Mouse (Mus musculus) MEL (cell line): ENCODE measurements around the gene Zbtb21. TPM values are rescaled to one million over a fixed set of nuclear protein-coding genes. Genes with fewer than 3 reads are reported as not detected.

Source experiments
- DNase-seq: peaks from one replicate; pipeline ENCODE4 v3.0.0; 2011; ENCODE audit warnings: low read depth, low spot score
- H3K27ac ChIP-seq: 2 replicates; pipeline ENCODE4 v1.5.1; 2012; ENCODE audit warnings: low read depth, mild to moderate bottlenecking, control low read depth, low read length, moderate library complexity; ENCODE audit not compliant: control insufficient read depth
- H3K27me3 ChIP-seq, 2 experiments: fragments of 150-350 bp in 1 of 2; sonication (generic) in 1 of 2; 2 replicates each; pipeline ENCODE4 v1.6.1; 2012; ENCODE audit warnings: low read length in 2 of 2, mild to moderate bottlenecking in 2 of 2, improper control_type of control experiment in 1 of 2, moderate library complexity in 1 of 2; ENCODE audit not compliant: insufficient read depth in 2 of 2, control insufficient read depth in 1 of 2
- H3K36me3 ChIP-seq, 2 experiments: 2 replicates each; pipeline ENCODE4 v1.6.1; 2012 to 2014; ENCODE audit warnings: low read length in 2 of 2, improper control_type of control experiment in 1 of 2, inconsistent platforms in 1 of 2, mild to moderate bottlenecking in 1 of 2; ENCODE audit not compliant: insufficient read depth in 2 of 2, control insufficient read depth in 1 of 2
- H3K4me1 ChIP-seq, 2 experiments: fragments of 150-350 bp in 1 of 2; sonication (generic) in 1 of 2; 2 replicates each; pipeline ENCODE4 v1.6.1; 2012; ENCODE audit warnings: low read length in 2 of 2, improper control_type of control experiment in 1 of 2, mild to moderate bottlenecking in 1 of 2; ENCODE audit not compliant: insufficient read depth in 2 of 2, control insufficient read depth in 1 of 2
- H3K4me3 ChIP-seq, 2 experiments: fragments of 150-350 bp in 1 of 2; sonication (generic) in 1 of 2; 2 replicates each; pipeline ENCODE4 v1.5.1; 2012; ENCODE audit warnings: low read depth in 2 of 2, low read length in 2 of 2, mild to moderate bottlenecking in 2 of 2, moderate library complexity in 2 of 2, control low read depth in 1 of 2, improper control_type of control experiment in 1 of 2; ENCODE audit not compliant: control insufficient read depth in 1 of 2, insufficient read depth in 1 of 2
- H3K79me2 ChIP-seq: 2 replicates; pipeline ENCODE4 v1.6.1; 2012; ENCODE audit warnings: mild to moderate bottlenecking, low read length, moderate library complexity; ENCODE audit not compliant: control insufficient read depth, poor library complexity, insufficient read depth
- H3K9ac ChIP-seq: 2 replicates; pipeline ENCODE4 v1.6.1; 2012; ENCODE audit warnings: low read depth, mild to moderate bottlenecking, control low read depth, low read length, moderate library complexity; ENCODE audit not compliant: control insufficient read depth, poor library complexity, severe bottlenecking
- H3K9me3 ChIP-seq: fragments of 150-350 bp; sonication (generic); replicated peaks from 2 replicates; pipeline ENCODE4 v1.6.1; 2012; ENCODE audit warnings: mild to moderate bottlenecking, low read length, improper control_type of control experiment, moderate library complexity; ENCODE audit not compliant: insufficient read depth
- BHLHE40 ChIP-seq: IDR thresholded peaks from 2 replicates; pipeline ENCODE4 v1.6.1; 2012; ENCODE audit warnings: low read depth, mild to moderate bottlenecking, inconsistent platforms, low read length, improper control_type of control experiment, borderline replicate concordance
- CHD1 ChIP-seq: IDR thresholded peaks from 2 replicates; pipeline ENCODE4 v1.6.1; 2012; ENCODE audit warnings: low read depth, mild to moderate bottlenecking, inconsistent platforms, low read length, improper control_type of control experiment
- E2F4 ChIP-seq: IDR thresholded peaks from 2 replicates; pipeline ENCODE4 v1.6.1; 2011; ENCODE audit warnings: low read depth, low read length, improper control_type of control experiment, borderline replicate concordance
- ELF1 ChIP-seq: IDR thresholded peaks from 2 replicates; pipeline ENCODE4 v1.6.1; 2014; ENCODE audit warnings: low read depth, mild to moderate bottlenecking, inconsistent platforms, low read length, improper control_type of control experiment, moderate library complexity
- JUND ChIP-seq: IDR thresholded peaks from 2 replicates; pipeline ENCODE4 v1.6.1; 2011; ENCODE audit warnings: low read depth, mild to moderate bottlenecking, improper control_type of control experiment, low read length
- MAZ ChIP-seq: IDR thresholded peaks from 2 replicates; pipeline ENCODE4 v1.6.1; 2012; ENCODE audit warnings: low read depth, mild to moderate bottlenecking, inconsistent platforms, low read length, improper control_type of control experiment
- MEF2A ChIP-seq: IDR thresholded peaks from 2 replicates; pipeline ENCODE4 v1.6.1; 2014; ENCODE audit warnings: low read depth, mild to moderate bottlenecking, inconsistent platforms, low read length, improper control_type of control experiment; ENCODE audit not compliant: poor library complexity, insufficient replicate concordance, severe bottlenecking; ENCODE audit errors: extremely low read depth
- MYB ChIP-seq: IDR thresholded peaks from 2 replicates; pipeline ENCODE4 v1.6.1; 2011; ENCODE audit warnings: mild to moderate bottlenecking, low read depth, low read length, improper control_type of control experiment
- MYC ChIP-seq: IDR thresholded peaks from 2 replicates; pipeline ENCODE4 v1.6.1; 2011; ENCODE audit warnings: low read depth, mild to moderate bottlenecking, low read length, improper control_type of control experiment, moderate library complexity
- NRF1 ChIP-seq: IDR thresholded peaks from 2 replicates; pipeline ENCODE4 v1.6.1; 2014; ENCODE audit warnings: low read depth, mild to moderate bottlenecking, inconsistent platforms, low read length, improper control_type of control experiment, moderate library complexity; ENCODE audit not compliant: poor library complexity, insufficient read depth, severe bottlenecking
- POLR2AphosphoS2 ChIP-seq: IDR thresholded peaks from 2 replicates; pipeline ENCODE4 v1.6.1; 2011; ENCODE audit warnings: low read length, improper control_type of control experiment
- RCOR1 ChIP-seq: IDR thresholded peaks from 2 replicates; pipeline ENCODE4 v1.6.1; 2012; ENCODE audit warnings: low read depth, mild to moderate bottlenecking, inconsistent platforms, low read length, improper control_type of control experiment
- TAL1 ChIP-seq: IDR thresholded peaks from 2 replicates; pipeline ENCODE4 v1.6.1; 2012; ENCODE audit warnings: mild to moderate bottlenecking, inconsistent platforms, low read length, moderate library complexity, mixed read lengths
- TBP ChIP-seq: IDR thresholded peaks from 2 replicates; pipeline ENCODE4 v1.8.0; 2011; ENCODE audit warnings: low read depth, low read length, improper control_type of control experiment
- USF1 ChIP-seq: IDR thresholded peaks from 2 replicates; pipeline ENCODE4 v1.6.1; 2014; ENCODE audit warnings: low read depth, mild to moderate bottlenecking, inconsistent platforms, low read length, improper control_type of control experiment, moderate library complexity
- polyA plus RNA-seq, 2 experiments: library from polyadenylated mRNA; stranded (reverse) in 1 of 2; unstranded in 1 of 2; fragments of >175 nt in 1 of 2; fragments of >200 nt in 1 of 2; gene quantifications; 2 replicates each; pipeline versions ENCODE4 v1.2.1 to v1.2.4; 2012; ENCODE audit warnings: low replicate concordance in 2 of 2, low read depth in 1 of 2; ENCODE audit not compliant: insufficient read length in 2 of 2, insufficient read depth in 1 of 2, missing spikeins in 1 of 2
- total RNA-seq: library from RNA; depleted of rRNA; stranded (reverse); fragments of 300-350 nt; gene quantifications from 2 replicates; pipeline ENCODE4 v1.2.3, GENCODE M21; 2012

The Zbtb21 gene
- total and polyA plus RNA-seq, 3 experiments: 7.3 to 9.6 TPM; not detected in 1

GRCm38 (mm10) chr16:97952801-97953200 lies 9.6 kb downstream of the Zbtb21 start:
- no peaks in the 10 kb centered on the region for H3K79me2 ChIP-seq
- TF ChIP-seq RCOR1: no peak
- TF ChIP-seq BHLHE40: no peak
- TF ChIP-seq MYB: no peak
- H3K36me3 ChIP-seq: peaks cover 0 to 8% of the 10 kb centered on the region in 2 experiments; a peak in 3 of 4 replicates
- no peak overlapping the region for H3K27ac ChIP-seq
- no peak overlapping the region for H3K9ac ChIP-seq
- H3K9me3 ChIP-seq: no peaks in the 10 kb centered on the region
- no peaks in the 10 kb centered on the region for H3K27me3 ChIP-seq
- DNase-seq: no peak
- peaks cover 0 to 3% of the 10 kb centered on the region in 2 experiments; a peak in 2 of 4 replicates for H3K4me1 ChIP-seq
- H3K4me3 ChIP-seq: no peak overlapping the region

- Histone ChIP-seq H3K27me3 (no peaks in the 10 kb centered on the region), H3K9ac (no peak overlapping the region), H3K79me2 (no peaks in the 10 kb centered on the region), H3K36me3 (peaks cover 0 to 4% of the 10 kb centered on the region in 2 experiments; a peak in 3 of 4 replicates), H3K4me3 (no peak overlapping the region), H3K27ac (no peak overlapping the region), H3K9me3 (no peaks in the 10 kb centered on the region), H3K4me1 (no peaks in the 10 kb centered on the region; a peak in 1 of 4 replicates)
- TF ChIP-seq NRF1 (no peak), JUND (no peak), MAZ (no peak), CHD1 (no peak), MEF2A (no peak), MYC (no peak), TAL1 (no peak)
- DNase-seq: no peak
Measured at GRCm38 (mm10) chr16:97952371-97952770, 10.1 kb downstream of the Zbtb21 start.

GRCm38 (mm10) chr16:97950061-97950460 lies 12.4 kb downstream of the Zbtb21 start:
- H3K36me3 ChIP-seq: peaks cover 0 to 2% of the 10 kb centered on the region in 2 experiments; a peak in 2 of 4 replicates
- H3K27ac ChIP-seq: no peak overlapping the region
- DNase-seq: no peak

More at GRCm38 (mm10) chr16:97950061-97950460, 12.4 kb downstream of the Zbtb21 start:
- TF ChIP-seq USF1 (no peak), NRF1 (no peak), ELF1 (no peak), E2F4 (no peak), POLR2AphosphoS2 (no peak), TBP (no peak), MAZ (no peak)
- Histone ChIP-seq H3K4me1 (peaks cover 0 to 2% of the 10 kb centered on the region in 2 experiments; a peak in 2 of 4 replicates), H3K9me3 (no peaks in the 10 kb centered on the region), H3K9ac (no peak overlapping the region), H3K27me3 (no peaks in the 10 kb centered on the region), H3K4me3 (no peak overlapping the region), H3K79me2 (no peaks in the 10 kb centered on the region)
